Mouse (Mus musculus) kidney, postnatal 0 days (tissue): ENCODE results near the gene Lcp2. TPM values are rescaled to one million over a fixed set of nuclear protein-coding genes. Genes with fewer than 3 reads are reported as not detected.
A peak's percentile ranks its signal among the peaks of the same experiment; 100 is the strongest.

Experiments used
- ATAC-seq: fragments of 200-750 bp; cut with Nextera tagmentation; replicated peaks from 2 replicates; pipeline ENCODE4 v1.8.0; 2017; ENCODE audit warnings: low read depth, moderate number of reproducible peaks, moderate TSS enrichment, moderate library complexity; ENCODE audit not compliant: low FRiP score
- DNase-seq: peaks from one replicate; pipeline ENCODE4 v3.0.0-alpha.2; 2016; ENCODE audit warnings: low spot score
- H3K27ac ChIP-seq: fragments of 300-500 bp; sonication (generic); 2 replicates; pipeline ENCODE4 v1.5.1; 2014; ENCODE audit warnings: mild to moderate bottlenecking
- H3K27me3 ChIP-seq: fragments of 300-500 bp; sonication (generic); 2 replicates; pipeline ENCODE4 v1.6.1; 2014; ENCODE audit warnings: low read length, mixed read lengths; ENCODE audit not compliant: insufficient read depth
- H3K36me3 ChIP-seq: fragments of 300-500 bp; sonication (generic); 2 replicates; pipeline ENCODE4 v1.6.1; 2014; ENCODE audit warnings: low read length, mixed read lengths; ENCODE audit not compliant: insufficient read depth
- H3K4me1 ChIP-seq: fragments of 300-500 bp; sonication (generic); replicated peaks from 2 replicates; pipeline ENCODE4 v1.6.1; 2014; ENCODE audit warnings: antibody characterized with exemption, low read length, mixed read lengths; ENCODE audit not compliant: insufficient read depth
- H3K4me2 ChIP-seq: fragments of 300-500 bp; sonication (generic); 2 replicates; pipeline ENCODE4 v1.6.1; 2014; ENCODE audit warnings: mild to moderate bottlenecking, low read length, moderate library complexity, mixed read lengths
- H3K4me3 ChIP-seq: fragments of 300-500 bp; sonication (generic); replicated peaks from 2 replicates; pipeline ENCODE4 v1.5.1; 2014; ENCODE audit warnings: low read depth, low read length
- H3K9ac ChIP-seq: fragments of 300-500 bp; sonication (generic); 2 replicates; pipeline ENCODE4 v1.6.1; 2014; ENCODE audit warnings: low read depth, low read length
- H3K9me3 ChIP-seq: fragments of 300-500 bp; sonication (generic); replicated peaks from 2 replicates; pipeline ENCODE4 v1.6.1; 2016; ENCODE audit warnings: low read length, inconsistent platforms, mixed read lengths
- CTCF ChIP-seq: IDR thresholded peaks from 2 replicates; pipeline ENCODE4 v1.5.1; 2016; ENCODE audit warnings: antibody characterized with exemption, low read depth, mild to moderate bottlenecking, moderate library complexity
- WGBS: fragments of 180-500 bp; shearing (Covaris S2); extraction: QIAGEN DNeasy Blood & Tissue Kit; methylation state at CpG from one replicate; pipeline ENCODE4 v1.1.7; 2014; 5-methylcytosine and 5-hydroxymethylcytosine counted together
- polyA plus RNA-seq: library from polyadenylated mRNA; unstranded; fragments of >200 nt; fragmentation: Nextera tagmentation; extraction: Ambion mirVana; gene quantifications from 2 replicates; pipeline ENCODE4 v1.2.1, GENCODE M21; 2015

Gene Lcp2
- polyA plus RNA-seq, 1 experiment from 2014 or later: 1.7 TPM

- WGBS: 85% methylated on average over 7 of the region's 7 CpGs
Observed at GRCm38 (mm10) chr11:34078581-34078980, 31.9 kb downstream of the Lcp2 start.

GRCm38 (mm10) chr11:34079542-34080464 is 33.1 kb downstream of the Lcp2 start:
- no peak overlapping the region for H3K4me3 ChIP-seq
- no peak overlapping the region for H3K4me2 ChIP-seq
- ATAC-seq (no peak), DNase-seq (peak; percentile 12)
- no peak overlapping the region for H3K27ac ChIP-seq
- no peaks in the 10 kb centered on the region for H3K27me3 ChIP-seq
- no peak for TF ChIP-seq CTCF
- WGBS: 27% methylated on average over 6 of the region's 6 CpGs
- H3K36me3 ChIP-seq: no peaks in the 10 kb centered on the region
- H3K9me3 ChIP-seq: no peaks in the 10 kb centered on the region
- H3K9ac ChIP-seq: no peak overlapping the region
- no peaks in the 10 kb centered on the region for H3K4me1 ChIP-seq

More at GRCm38 (mm10) chr11:34078581-34078980, 31.9 kb downstream of the Lcp2 start:
- H3K4me3 ChIP-seq: no peak overlapping the region
- H3K9me3 ChIP-seq: no peaks in the 10 kb centered on the region
- H3K4me2 ChIP-seq: no peak overlapping the region
- ATAC-seq: no peak
- 0 out of 2 replicates have a peak, but pooled peaks cover 2% of the 10 kb centered on the region for H3K4me1 ChIP-seq
- no peaks in the 10 kb centered on the region for H3K27me3 ChIP-seq
- H3K9ac ChIP-seq: no peak overlapping the region
- no peak for TF ChIP-seq CTCF
- DNase-seq: no peak
- no peaks in the 10 kb centered on the region for H3K36me3 ChIP-seq
- H3K27ac ChIP-seq: no peak overlapping the region

- TF ChIP-seq CTCF: no peak
- no peaks in the 10 kb centered on the region for H3K4me1 ChIP-seq
- no peak overlapping the region for H3K4me2 ChIP-seq
- DNase-seq (no peak), ATAC-seq (no peak)
- H3K9ac ChIP-seq: no peak overlapping the region
- WGBS: 71% methylated on average over 7 of the region's 7 CpGs
- H3K36me3 ChIP-seq: no peaks in the 10 kb centered on the region
- H3K27ac ChIP-seq: no peak overlapping the region
- H3K4me3 ChIP-seq: no peak overlapping the region
- H3K27me3 ChIP-seq: no peaks in the 10 kb centered on the region
- no peaks in the 10 kb centered on the region for H3K9me3 ChIP-seq
Observed at GRCm38 (mm10) chr11:34083795-34084194, 37.1 kb downstream of the Lcp2 start.

- Histone ChIP-seq H3K36me3 (no peaks in the 10 kb centered on the region), H3K4me2 (no peak overlapping the region), H3K4me1 (no peaks in the 10 kb centered on the region), H3K9me3 (no peaks in the 10 kb centered on the region), H3K27ac (no peak overlapping the region), H3K9ac (no peak overlapping the region), H3K4me3 (no peak overlapping the region), H3K27me3 (no peaks in the 10 kb centered on the region)
- WGBS: 42% methylated on average over 2 of the region's 2 CpGs
- TF ChIP-seq CTCF: no peak
- DNase-seq (no peak), ATAC-seq (no peak)
Observed at GRCm38 (mm10) chr11:34084639-34085038, 37.9 kb downstream of the Lcp2 start.

- Histone ChIP-seq H3K27me3 (no peaks in the 10 kb centered on the region), H3K9ac (no peak overlapping the region), H3K36me3 (no peaks in the 10 kb centered on the region), H3K4me2 (no peak overlapping the region), H3K4me3 (no peak overlapping the region), H3K4me1 (no peaks in the 10 kb centered on the region), H3K9me3 (no peaks in the 10 kb centered on the region), H3K27ac (no peak overlapping the region)
- no peak for ATAC-seq
- no peak for TF ChIP-seq CTCF
- WGBS: 82% methylated on average over 8 of the region's 8 CpGs
- no peak for DNase-seq
Observed at GRCm38 (mm10) chr11:34086164-34086751, 39.5 kb downstream of the Lcp2 start.

- Histone ChIP-seq H3K9ac (no peak overlapping the region), H3K9me3 (no peaks in the 10 kb centered on the region), H3K27ac (no peak overlapping the region), H3K36me3 (no peaks in the 10 kb centered on the region), H3K4me2 (no peak overlapping the region), H3K4me3 (no peak overlapping the region), H3K27me3 (no peaks in the 10 kb centered on the region), H3K4me1 (no peaks in the 10 kb centered on the region)
- peak; percentile 39; the same call in 1 of the 2 replicates for TF ChIP-seq CTCF
- no peak for ATAC-seq
- DNase-seq: peak; percentile 11
- 72% methylated on average over 3 of the region's 3 CpGs for WGBS
Observed at GRCm38 (mm10) chr11:34087064-34087463, 40.3 kb downstream of the Lcp2 start.
